Mouse (Mus musculus): ENCODE measurements at regions not wholly inside any gene's neighbourhood (a gene's known extent, or its start where the extent isn't known, plus 50 kb on each side); places are given as distances from the start of the nearest gene placed in this dataset.
A peak's percentile ranks its signal among the peaks of the same experiment; 100 is the strongest.
"Not testable (repeated sequence)": the region's sequence is repeated elsewhere in the genome, so short reads cannot be mapped to it uniquely, and the experiment has no call there.

GRCm38 (mm10) chr3:22285904-22286303, 209.5 kb downstream of the Tbl1xr1 start:
- DNase-seq (ENCODE audit: low spot score in 2 of 2) = no peak

GRCm38 (mm10) chr3:22293466-22293865, 217.0 kb downstream of the Tbl1xr1 start:
- no peak for DNase-seq (ENCODE audit: low spot score in 2 of 2)

- not testable (repeated sequence) for DNase-seq (ENCODE audit: low spot score in 2 of 2)
Measured at GRCm38 (mm10) chr3:22294081-22294480, 217.6 kb downstream of the Tbl1xr1 start.

- DNase-seq (ENCODE audit: low spot score in 2 of 2) = not testable (repeated sequence)
Measured at GRCm38 (mm10) chr3:22296925-22297324, 220.5 kb downstream of the Tbl1xr1 start.

- DNase-seq (ENCODE audit: low spot score in 2 of 2) = not testable (repeated sequence)
Measured at GRCm38 (mm10) chr3:22297831-22298230, 221.4 kb downstream of the Tbl1xr1 start.

GRCm38 (mm10) chr3:22300553-22300952, 224.1 kb downstream of the Tbl1xr1 start:
- no peak for DNase-seq (ENCODE audit: low spot score in 2 of 2)

GRCm38 (mm10) chr3:22301991-22302517, 225.6 kb downstream of the Tbl1xr1 start:
- DNase-seq (ENCODE audit: low spot score in 2 of 2) = no peak

- no peak for DNase-seq (ENCODE audit: low spot score in 2 of 2)
Measured at GRCm38 (mm10) chr3:22304145-22304544, 227.7 kb downstream of the Tbl1xr1 start.

- no peak for DNase-seq (ENCODE audit: low spot score in 2 of 2)
Measured at GRCm38 (mm10) chr3:22306624-22307023, 230.2 kb downstream of the Tbl1xr1 start.

GRCm38 (mm10) chr3:22308962-22309361, 232.5 kb downstream of the Tbl1xr1 start:
- peak; percentile 66 to 72 for DNase-seq (ENCODE audit: low spot score in 2 of 2)

- DNase-seq (ENCODE audit: low spot score in 2 of 2) = no peak
Measured at GRCm38 (mm10) chr3:22316466-22317185, 240.2 kb downstream of the Tbl1xr1 start.

GRCm38 (mm10) chr3:22320425-22320824, 244.0 kb downstream of the Tbl1xr1 start:
- DNase-seq (ENCODE audit: low spot score in 2 of 2) = not testable (repeated sequence)

- DNase-seq (ENCODE audit: low spot score in 2 of 2) = no peak
Measured at GRCm38 (mm10) chr3:22331240-22331639, 254.8 kb downstream of the Tbl1xr1 start.

Measured in adrenal gland, adult 18-20 months (tissue).